Mouse (Mus musculus): ENCODE measurements at regions not wholly inside any gene's neighbourhood (a gene's known extent, or its start where the extent isn't known, plus 50 kb on each side); places are given as distances from the start of the nearest gene placed in this dataset.

DNA sequence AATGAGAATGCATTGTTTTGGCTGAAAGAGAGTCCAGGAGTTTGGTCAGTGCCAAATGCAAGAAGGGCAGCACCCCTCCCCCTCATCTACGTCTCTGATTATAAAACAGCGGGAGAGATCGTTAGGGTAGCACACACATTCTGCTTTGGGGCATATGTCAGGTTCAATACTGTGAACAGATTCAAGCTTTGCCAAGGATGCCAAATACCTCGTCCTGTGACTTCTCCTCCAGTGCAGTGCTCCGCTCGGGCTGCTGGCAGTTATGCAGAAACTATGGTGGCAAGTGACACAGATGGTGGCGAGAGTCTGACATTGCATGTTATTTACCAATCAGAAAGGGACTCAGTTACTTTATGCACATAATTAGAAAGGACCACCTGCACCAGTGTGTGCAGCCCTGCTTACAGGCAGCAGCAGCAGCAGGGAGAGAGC lies 799.9 kb downstream of the Robo1 start:
- no peak for DNase-seq

- DNase-seq: no peak
These were observed 799.5 kb downstream of the Robo1 start for GRCm38 (mm10) chr16:73107608-73108007.

DNA sequence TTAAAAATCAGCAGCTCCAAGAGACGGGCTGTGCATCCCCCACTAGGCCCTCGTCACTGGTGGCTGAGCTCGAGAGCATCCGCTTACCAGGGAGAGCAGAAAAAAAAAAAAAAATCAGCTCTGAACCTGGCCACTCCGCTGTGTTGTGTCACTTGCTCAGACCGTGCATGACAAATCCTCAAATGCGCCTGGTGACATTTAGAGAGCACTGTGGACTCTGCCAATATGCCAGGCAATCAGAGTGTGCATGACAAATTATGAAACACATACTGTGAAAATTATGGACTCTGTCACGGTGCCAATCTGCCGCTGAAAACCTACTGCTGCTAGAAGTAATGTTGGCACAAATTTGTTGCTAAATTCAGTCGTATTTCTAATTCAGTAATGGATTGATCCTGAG lies 797.4 kb downstream of the Robo1 start:
- no peak for DNase-seq

- DNase-seq: no peak
These were observed 792.2 kb downstream of the Robo1 start for GRCm38 (mm10) chr16:73100273-73100672.

- DNase-seq: peak; percentile 6 to 15
These were observed 790.7 kb downstream of the Robo1 start for GRCm38 (mm10) chr16:73098760-73099159.

- DNase-seq: peak in 1 of 2 experiments; percentile 9
These were observed 789.1 kb downstream of the Robo1 start for GRCm38 (mm10) chr16:73097176-73097575.

- DNase-seq: peak in 1 of 2 experiments; percentile 1
These were observed 788.3 kb downstream of the Robo1 start for GRCm38 (mm10) chr16:73096091-73097083.

Measured in kidney, postnatal 36 days (tissue).